Mouse (Mus musculus) spleen, adult 2 months (tissue): ENCODE data around the gene Mcemp1.

Source experiments
- CTCF ChIP-seq: fragments of 200-500 bp; IDR thresholded peaks from 2 replicates; pipeline ENCODE4 v1.5.1; 2011; ENCODE audit warnings: mild to moderate bottlenecking, inconsistent platforms; ENCODE audit not compliant: insufficient read depth, insufficient read length, insufficient replicate concordance; ENCODE audit errors: extremely low read depth
- POLR2A ChIP-seq: fragments of 200-500 bp; IDR thresholded peaks from 2 replicates; pipeline ENCODE4 v1.6.1; 2011; ENCODE audit warnings: low read depth, low read length, inconsistent platforms

DNA sequence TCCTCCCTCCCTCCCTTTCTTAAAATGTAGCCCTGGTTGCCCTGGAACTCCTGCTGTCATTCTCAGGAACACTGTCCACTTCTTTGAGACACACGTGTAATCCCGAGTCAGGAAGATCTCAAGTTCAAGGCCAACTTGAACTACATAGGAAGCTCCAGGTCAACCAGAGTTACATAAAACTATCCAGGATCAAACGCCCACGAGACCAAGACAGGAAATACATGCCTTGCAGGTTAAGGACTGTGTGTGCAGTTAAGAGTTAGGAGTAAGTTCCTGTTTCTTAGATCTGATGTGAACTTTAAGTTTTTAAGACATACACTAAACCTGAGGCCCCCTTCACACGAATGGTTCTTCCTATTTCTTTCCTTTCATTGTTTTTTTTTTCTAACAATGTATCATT is 38.6 kb upstream of the Mcemp1 start:
- no peak for TF ChIP-seq POLR2A
- TF ChIP-seq CTCF, result no peak
